Mouse (Mus musculus): ENCODE data around the gene Adam33. TPM values are rescaled to one million over a fixed set of nuclear protein-coding genes. Genes with fewer than 3 reads are reported as not detected.
"Not testable (repeated sequence)": the region's sequence is repeated elsewhere in the genome, so short reads cannot be mapped to it uniquely, and the experiment has no call there.

Adam33 gene
- 3.3 and 4.1 TPM in 2 replicates for polyA plus RNA-seq (2012; rRNA removed)

DNA sequence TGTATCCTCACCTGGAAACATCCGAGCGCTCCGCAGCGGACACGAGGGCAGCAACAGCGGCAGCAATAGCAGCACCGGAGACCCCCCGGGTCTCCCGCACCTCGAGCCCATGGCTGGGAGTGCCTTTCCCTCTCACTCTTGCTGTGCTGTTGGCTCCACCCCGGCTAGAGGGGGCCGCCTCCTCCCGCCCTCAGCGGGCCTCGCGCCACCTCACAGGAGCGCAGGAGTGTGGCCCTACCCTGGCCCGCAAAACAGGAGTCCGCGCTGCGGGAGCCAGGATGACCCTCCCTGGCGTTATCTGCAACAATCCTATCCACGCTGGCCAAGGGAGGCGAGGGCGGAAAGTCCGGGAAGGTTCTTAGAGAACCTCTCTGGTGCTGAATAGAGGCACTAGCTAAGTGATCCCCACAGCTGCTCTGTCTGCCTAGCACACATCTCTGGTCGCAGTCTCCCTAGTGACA is at the start of gene Adam33:
Gene Adam33, minus strand, starts transcription at position 411 of the 461 bp plus-strand sequence.
- H3K4me1 ChIP-seq (ENCODE audit: control insufficient read depth, insufficient read depth, low read length), result no peaks in the 10 kb centered on the region
- no peak within 1 kb of the TSS for H3K4me3 ChIP-seq (ENCODE audit: insufficient read depth, low read depth, low read length)
- H3K27ac ChIP-seq (ENCODE audit: insufficient read depth, low read depth, low read length), result no peak within 1 kb of the TSS
- no peaks in the 10 kb centered on the region for H3K36me3 ChIP-seq (ENCODE audit: control insufficient read depth, insufficient read depth, low read length)
- DNase-seq, result no peak
- TF ChIP-seq POLR2A (IDR thresholded peaks at IDR 0.05; ENCODE audit: low read depth, low read length) (no peak), CTCF (conservative IDR thresholded peaks at IDR 0.05; ENCODE audit: insufficient read depth, insufficient read length, low read depth, low read length) (no peak)
- WGBS, result 6% methylated on average over 23 of the region's 27 CpGs
- no peaks in the 10 kb centered on the region for H3K27me3 ChIP-seq (replicated peaks; ENCODE audit: control insufficient read depth, insufficient read depth, low read length)

DNA sequence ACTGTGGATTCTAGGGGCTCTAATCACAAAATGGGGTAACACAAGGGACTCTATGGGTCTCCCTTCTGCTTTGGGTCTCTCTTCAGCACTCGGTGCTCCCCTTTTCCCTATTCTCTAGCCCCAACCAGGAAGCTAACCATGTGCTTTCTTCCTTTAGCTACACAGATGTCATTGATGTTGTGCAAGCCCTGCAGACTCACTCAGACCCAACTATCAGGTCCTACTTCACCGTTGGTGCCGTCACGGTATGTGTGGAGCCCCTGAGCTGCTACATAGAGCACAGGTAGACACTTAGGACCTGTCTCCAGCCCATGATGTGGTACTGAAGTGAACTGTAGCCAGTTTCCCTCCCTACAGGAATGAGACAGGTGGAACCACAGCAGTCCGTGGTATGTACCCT is 42.4 kb upstream of the Adam33 start:
- no peak overlapping the region for H3K27ac ChIP-seq (ENCODE audit: insufficient read depth, low read depth, low read length)
- H3K4me3 ChIP-seq (ENCODE audit: insufficient read depth, low read depth, low read length), result no peak overlapping the region
- DNase-seq, result no peak
- no peaks in the 10 kb centered on the region for H3K27me3 ChIP-seq (replicated peaks; ENCODE audit: control insufficient read depth, insufficient read depth, low read length)
- no peak for TF ChIP-seq CTCF (conservative IDR thresholded peaks at IDR 0.05; ENCODE audit: insufficient read depth, insufficient read length, low read depth, low read length)
- no peak for TF ChIP-seq POLR2A (IDR thresholded peaks at IDR 0.05; ENCODE audit: low read depth, low read length)
- H3K36me3 ChIP-seq (ENCODE audit: control insufficient read depth, insufficient read depth, low read length), result no peaks in the 10 kb centered on the region
- H3K4me1 ChIP-seq (ENCODE audit: control insufficient read depth, insufficient read depth, low read length), result no peaks in the 10 kb centered on the region
- WGBS, result 89% methylated on average over 5 of the region's 5 CpGs

DNA sequence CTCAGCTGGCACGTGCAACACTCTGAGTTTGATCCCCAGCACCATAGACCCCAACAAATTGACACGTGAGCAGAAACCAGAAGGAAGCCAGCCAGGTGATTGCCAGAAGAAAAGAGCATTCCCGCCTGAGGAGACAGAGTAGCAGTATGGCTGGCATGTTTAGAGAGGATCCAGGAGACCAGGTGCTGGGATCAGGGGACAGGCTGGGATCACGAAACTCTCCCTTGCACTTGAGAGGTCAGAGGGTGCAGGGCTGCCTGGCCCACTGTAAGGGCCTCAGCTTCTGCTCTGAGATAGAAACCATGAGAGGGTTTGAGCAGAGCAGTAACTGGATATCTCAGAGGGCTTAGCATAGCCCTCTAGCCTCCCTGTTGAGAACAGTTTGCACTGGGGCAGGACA is 41.4 kb upstream of the Adam33 start:
- H3K27me3 ChIP-seq (replicated peaks; ENCODE audit: control insufficient read depth, insufficient read depth, low read length); DNase-seq; H3K36me3 ChIP-seq (ENCODE audit: control insufficient read depth, insufficient read depth, low read length); H3K4me3 ChIP-seq (ENCODE audit: insufficient read depth, low read depth, low read length); H3K4me1 ChIP-seq (ENCODE audit: control insufficient read depth, insufficient read depth, low read length); H3K27ac ChIP-seq (ENCODE audit: insufficient read depth, low read depth, low read length): not testable (repeated sequence)
- 70% methylated on average over 4 of the region's 4 CpGs for WGBS

DNA sequence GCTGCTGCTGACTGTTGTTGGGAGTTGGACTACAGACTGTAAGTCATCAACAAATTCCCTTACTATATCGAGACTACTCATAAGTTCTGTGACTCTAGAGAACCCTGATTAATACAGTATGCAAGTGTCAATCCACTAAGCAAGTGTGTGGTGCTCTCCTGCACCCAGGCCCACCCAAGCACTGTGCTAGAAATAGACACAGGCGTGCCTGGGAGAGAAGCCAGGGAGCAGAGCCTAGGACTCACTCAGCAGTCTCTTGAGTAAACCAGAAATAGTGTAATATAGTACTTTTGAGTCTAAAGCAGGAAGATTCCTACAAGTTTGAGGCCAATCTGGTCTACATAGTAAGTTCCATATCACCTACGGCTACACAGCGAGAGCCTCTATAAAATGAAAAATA is 40.4 kb upstream of the Adam33 start:
- H3K4me1 ChIP-seq (ENCODE audit: control insufficient read depth, insufficient read depth, low read length), result no peaks in the 10 kb centered on the region
- WGBS, result 91% methylated on average over 4 of the region's 4 CpGs
- TF ChIP-seq POLR2A (IDR thresholded peaks at IDR 0.05; ENCODE audit: low read depth, low read length) (no peak), CTCF (conservative IDR thresholded peaks at IDR 0.05; ENCODE audit: insufficient read depth, insufficient read length, low read depth, low read length) (no peak)
- no peak overlapping the region for H3K4me3 ChIP-seq (ENCODE audit: insufficient read depth, low read depth, low read length)
- no peak overlapping the region for H3K27ac ChIP-seq (ENCODE audit: insufficient read depth, low read depth, low read length)
- no peaks in the 10 kb centered on the region for H3K27me3 ChIP-seq (replicated peaks; ENCODE audit: control insufficient read depth, insufficient read depth, low read length)
- no peaks in the 10 kb centered on the region for H3K36me3 ChIP-seq (ENCODE audit: control insufficient read depth, insufficient read depth, low read length)
- DNase-seq, result no peak

DNA sequence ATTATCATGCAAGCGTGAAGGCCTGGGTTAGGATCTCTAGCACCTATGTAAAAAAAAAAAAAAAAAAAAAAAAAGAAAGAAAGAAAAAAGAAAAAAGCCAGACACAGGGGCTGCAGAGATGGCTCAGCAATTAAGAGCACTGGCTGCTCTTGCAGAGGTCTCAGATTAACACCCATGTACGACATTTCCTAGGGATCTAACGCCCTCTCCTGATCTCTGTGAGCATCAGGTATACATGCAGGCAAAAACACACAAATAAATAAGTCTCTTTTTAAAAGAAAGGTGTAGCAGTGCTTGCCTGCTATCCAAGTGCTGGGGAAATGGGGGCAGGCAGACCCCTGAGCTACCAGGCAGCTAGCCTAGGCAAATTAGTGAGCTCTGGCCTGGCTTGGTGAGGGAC is 37.9 kb upstream of the Adam33 start:
- Histone ChIP-seq H3K4me3 (ENCODE audit: insufficient read depth, low read depth, low read length) (no peak overlapping the region), H3K4me1 (ENCODE audit: control insufficient read depth, insufficient read depth, low read length) (peaks cover 4% of the 10 kb centered on the region; the same call in 1 of the 2 replicates), H3K27ac (ENCODE audit: insufficient read depth, low read depth, low read length) (no peak overlapping the region), H3K36me3 (ENCODE audit: control insufficient read depth, insufficient read depth, low read length) (no peaks in the 10 kb centered on the region), H3K27me3 (replicated peaks; ENCODE audit: control insufficient read depth, insufficient read depth, low read length) (no peaks in the 10 kb centered on the region)
- DNase-seq, result no peak
- TF ChIP-seq CTCF (conservative IDR thresholded peaks at IDR 0.05; ENCODE audit: insufficient read depth, insufficient read length, low read depth, low read length) (no peak), POLR2A (IDR thresholded peaks at IDR 0.05; ENCODE audit: low read depth, low read length) (no peak)
- WGBS, result 50% methylated on average over 3 of the region's 3 CpGs

DNA sequence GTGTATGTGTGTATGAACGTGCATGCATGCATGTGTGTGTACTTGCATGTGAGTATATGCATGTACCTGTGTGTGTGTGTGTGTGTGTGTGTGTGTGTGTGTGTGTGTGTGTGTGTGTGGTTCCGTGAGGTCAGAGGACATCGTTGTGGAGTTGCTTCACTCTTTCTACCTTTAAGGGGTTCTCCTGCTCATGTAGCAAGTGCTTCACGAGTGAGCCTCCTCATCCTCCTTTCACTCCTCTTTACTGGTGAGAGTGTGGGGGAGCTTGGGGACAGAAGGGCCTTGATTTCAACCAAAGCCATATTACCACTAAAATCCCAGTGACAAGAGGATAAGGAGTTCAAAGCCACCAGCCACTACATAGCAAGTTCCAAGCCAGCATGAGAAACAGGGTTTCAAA is 33.5 kb upstream of the Adam33 start:
- DNase-seq, result no peak
- TF ChIP-seq CTCF (conservative IDR thresholded peaks at IDR 0.05; ENCODE audit: insufficient read depth, insufficient read length, low read depth, low read length) (no peak), POLR2A (IDR thresholded peaks at IDR 0.05; ENCODE audit: low read depth, low read length) (no peak)
- H3K4me1 ChIP-seq (ENCODE audit: control insufficient read depth, insufficient read depth, low read length), result peaks cover 4% of the 10 kb centered on the region; the same call in 1 of the 2 replicates
- WGBS, result 77% methylated on average over 4 of the region's 4 CpGs
- H3K36me3 ChIP-seq (ENCODE audit: control insufficient read depth, insufficient read depth, low read length), result no peaks in the 10 kb centered on the region
- peak overlapping the region; percentile 76; the same call in 1 of the 2 replicates for H3K27ac ChIP-seq (ENCODE audit: insufficient read depth, low read depth, low read length)
- H3K27me3 ChIP-seq (replicated peaks; ENCODE audit: control insufficient read depth, insufficient read depth, low read length), result no peaks in the 10 kb centered on the region
- no peak overlapping the region for H3K4me3 ChIP-seq (ENCODE audit: insufficient read depth, low read depth, low read length)

DNA sequence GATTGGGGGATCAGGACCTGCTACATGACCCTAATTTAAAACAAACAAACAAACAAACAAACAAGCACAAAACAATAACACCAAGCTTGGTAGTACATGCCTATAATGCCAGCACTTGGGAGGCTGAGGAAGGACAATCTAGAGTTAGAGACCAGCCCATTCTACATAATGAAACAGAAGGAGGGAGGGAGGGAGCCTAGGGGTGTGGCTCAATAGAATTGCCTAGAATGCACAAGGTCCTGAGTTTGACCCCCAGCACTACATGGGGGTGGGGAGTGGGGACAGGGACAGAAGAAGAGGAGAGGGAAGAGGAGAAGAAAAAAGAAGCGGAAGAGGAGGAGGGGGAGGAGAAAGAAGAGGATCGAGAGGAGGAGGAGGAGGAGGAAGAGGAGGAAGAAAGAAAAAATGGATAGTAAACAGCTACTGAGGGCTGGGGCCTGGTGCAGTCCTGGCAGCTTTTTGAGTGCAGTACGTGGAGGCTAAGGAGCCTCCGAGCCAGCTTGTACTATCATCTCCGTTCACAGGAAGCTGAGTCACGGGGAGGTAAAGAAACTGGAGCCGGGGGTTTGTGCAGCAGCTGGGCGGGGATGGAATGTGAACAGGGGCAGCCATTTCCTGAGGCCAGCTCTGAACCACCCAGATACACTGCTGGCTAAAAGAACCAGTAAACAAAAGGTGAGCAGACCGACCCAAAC is 32.6 kb upstream of the Adam33 start:
- H3K4me1 ChIP-seq (ENCODE audit: control insufficient read depth, insufficient read depth, low read length), result peaks cover 4% of the 10 kb centered on the region; the same call in 1 of the 2 replicates
- WGBS, result 27% methylated on average over 9 of the region's 9 CpGs
- no peak overlapping the region for H3K4me3 ChIP-seq (ENCODE audit: insufficient read depth, low read depth, low read length)
- no peak for TF ChIP-seq CTCF (conservative IDR thresholded peaks at IDR 0.05; ENCODE audit: insufficient read depth, insufficient read length, low read depth, low read length)
- no peak for TF ChIP-seq POLR2A (IDR thresholded peaks at IDR 0.05; ENCODE audit: low read depth, low read length)
- H3K27me3 ChIP-seq (replicated peaks; ENCODE audit: control insufficient read depth, insufficient read depth, low read length), result no peaks in the 10 kb centered on the region
- peak overlapping the region; percentile 80; the same call in 1 of the 2 replicates for H3K27ac ChIP-seq (ENCODE audit: insufficient read depth, low read depth, low read length)
- DNase-seq, result peak; percentile 81
- H3K36me3 ChIP-seq (ENCODE audit: control insufficient read depth, insufficient read depth, low read length), result no peaks in the 10 kb centered on the region

Measured in kidney, adult 2 months (tissue).